Mouse (Mus musculus) midbrain, embryonic 11.5 days (tissue): ENCODE results near the gene Oip5. TPM values are rescaled to one million over a fixed set of nuclear protein-coding genes. Genes with fewer than 3 reads are reported as not detected.
A peak's percentile ranks its signal among the peaks of the same experiment; 100 is the strongest.
"Not testable (repeated sequence)": the region's sequence is repeated elsewhere in the genome, so short reads cannot be mapped to it uniquely, and the experiment has no call there.

Experiments used
- ATAC-seq: fragments of 200-750 bp; cut with Nextera tagmentation; 2 replicates; pipeline ENCODE4 v1.8.0; 2017; ENCODE audit warnings: moderate TSS enrichment, moderate library complexity; ENCODE audit not compliant: low FRiP score
- DNase-seq: peaks from one replicate; pipeline ENCODE4 v3.0.0; 2015; ENCODE audit warnings: low spot score; ENCODE audit errors: missing footprints
- H3K27ac ChIP-seq: fragments of 300-500 bp; sonication (generic); 2 replicates; pipeline ENCODE4 v1.5.1; 2014; ENCODE audit warnings: low read depth, low read length
- H3K27me3 ChIP-seq: fragments of 300-500 bp; sonication (generic); 2 replicates; pipeline ENCODE4 v1.6.1; 2014; ENCODE audit warnings: mild to moderate bottlenecking, low read length, moderate library complexity, mixed read lengths; ENCODE audit not compliant: control insufficient read depth, insufficient read depth
- H3K36me3 ChIP-seq: fragments of 300-500 bp; sonication (generic); 2 replicates; pipeline ENCODE4 v1.6.1; 2014; ENCODE audit warnings: mild to moderate bottlenecking, low read length, moderate library complexity, mixed read lengths; ENCODE audit not compliant: control insufficient read depth, insufficient read depth
- H3K4me1 ChIP-seq: fragments of 300-500 bp; sonication (generic); 2 replicates; pipeline ENCODE4 v1.6.1; 2014; ENCODE audit warnings: low read length; ENCODE audit not compliant: control insufficient read depth, insufficient read depth
- H3K4me2 ChIP-seq: fragments of 300-500 bp; sonication (generic); 2 replicates; pipeline ENCODE4 v1.6.1; 2014; ENCODE audit warnings: mild to moderate bottlenecking, moderate library complexity
- H3K4me3 ChIP-seq: fragments of 300-500 bp; sonication (generic); 2 replicates; pipeline ENCODE4 v1.5.1; 2014; ENCODE audit warnings: low read depth, low read length
- H3K9ac ChIP-seq: fragments of 300-500 bp; sonication (generic); 2 replicates; pipeline ENCODE4 v1.6.1; 2014; ENCODE audit warnings: low read length
- H3K9me3 ChIP-seq: fragments of 300-500 bp; sonication (generic); 2 replicates; pipeline ENCODE4 v1.6.1; 2016; ENCODE audit warnings: low read length; ENCODE audit not compliant: control insufficient read depth
- WGBS: fragments of 180-500 bp; shearing (Covaris S2); extraction: QIAGEN DNeasy Blood & Tissue Kit; methylation state at CpG from one replicate; pipeline ENCODE4 v1.1.7; 2014; 5-methylcytosine and 5-hydroxymethylcytosine counted together
- polyA plus RNA-seq: library from polyadenylated mRNA; unstranded; fragments of >200 nt; fragmentation: Nextera tagmentation; extraction: Ambion mirVana; gene quantifications from 2 replicates; pipeline ENCODE4 v1.2.1, GENCODE M21; 2014

The Oip5 gene
- 38.0 and 38.5 TPM in 2 replicates for polyA plus RNA-seq

GRCm38 (mm10) chr2:119618199-119618982, at the start of gene Oip5, which contains the start of gene Nusap1:
Oip5 (minus strand) TSS chr2:119618469.
Nusap1 (plus strand) TSS chr2:119618298.
- ATAC-seq = peak; percentile 100
- peak within 1 kb of the TSS; percentile 79 for H3K4me3 ChIP-seq

GRCm38 (mm10) chr2:119665744-119666143, 47.5 kb upstream of the Oip5 start:
- H3K27ac ChIP-seq, H3K4me1 ChIP-seq, H3K4me3 ChIP-seq, H3K9ac ChIP-seq, H3K9me3 ChIP-seq, H3K27me3 ChIP-seq, H3K36me3 ChIP-seq, H3K4me2 ChIP-seq, ATAC-seq, DNase-seq: not testable (repeated sequence)
- WGBS = 75% methylated on average over 19 of the region's 23 CpGs

More at GRCm38 (mm10) chr2:119618199-119618982, at the start of gene Oip5, which contains the start of gene Nusap1:
- Histone ChIP-seq H3K9me3 (no peaks in the 10 kb centered on the region), H3K36me3 (no peaks in the 10 kb centered on the region), H3K4me1 (peaks cover 19% of the 10 kb centered on the region), H3K9ac (peak within 1 kb of the TSS; percentile 83), H3K27ac (no peak within 1 kb of the TSS; the same call in 1 of the 2 replicates), H3K27me3 (no peaks in the 10 kb centered on the region), H3K4me2 (peak within 1 kb of the TSS; percentile 79)
- peak; percentile 98 for DNase-seq
- WGBS = under 1% methylated on average over 55 of the region's 55 CpGs

GRCm38 (mm10) chr2:119662220-119663182, 44.2 kb upstream of the Oip5 start, which contains the start of gene Ndufaf1:
Ndufaf1 (minus strand) TSS chr2:119662827.
- Histone ChIP-seq H3K4me2 (peak within 1 kb of the TSS; percentile 67), H3K4me1 (peaks cover 2% of the 10 kb centered on the region; the same call in 1 of the 2 replicates), H3K9me3 (no peaks in the 10 kb centered on the region), H3K9ac (peak within 1 kb of the TSS; percentile 63), H3K27me3 (no peaks in the 10 kb centered on the region), H3K4me3 (peak within 1 kb of the TSS; percentile 58), H3K27ac (no peak within 1 kb of the TSS), H3K36me3 (no peaks in the 10 kb centered on the region)
- ATAC-seq = peak; percentile 63
- 2% methylated on average over 44 of the region's 44 CpGs for WGBS
- DNase-seq = peak; percentile 96

GRCm38 (mm10) chr2:119644254-119644653, 26.0 kb upstream of the Oip5 start:
- Histone ChIP-seq H3K27ac (no peak overlapping the region), H3K4me2 (no peak overlapping the region), H3K27me3 (no peaks in the 10 kb centered on the region), H3K4me3 (no peak overlapping the region), H3K9me3 (no peaks in the 10 kb centered on the region), H3K36me3 (peaks cover 38% of the 10 kb centered on the region), H3K9ac (no peak overlapping the region), H3K4me1 (no peaks in the 10 kb centered on the region)
- DNase-seq (no peak), ATAC-seq (no peak)
- 94% methylated on average over 5 of the region's 5 CpGs for WGBS

- WGBS = 96% methylated on average over 5 of the region's 5 CpGs
- ATAC-seq (no peak), DNase-seq (no peak)
- Histone ChIP-seq H3K36me3 (peaks cover 31% of the 10 kb centered on the region), H3K27ac (no peak overlapping the region), H3K4me3 (no peak overlapping the region), H3K27me3 (no peaks in the 10 kb centered on the region), H3K9me3 (no peaks in the 10 kb centered on the region), H3K4me1 (no peaks in the 10 kb centered on the region), H3K4me2 (no peak overlapping the region), H3K9ac (no peak overlapping the region)
Measured at GRCm38 (mm10) chr2:119641214-119641912, 23.1 kb upstream of the Oip5 start.

- Histone ChIP-seq H3K36me3 (peaks cover 20% of the 10 kb centered on the region), H3K4me3 (no peak overlapping the region), H3K27me3 (no peaks in the 10 kb centered on the region), H3K9ac (no peak overlapping the region), H3K4me1 (no peaks in the 10 kb centered on the region), H3K4me2 (no peak overlapping the region), H3K9me3 (no peaks in the 10 kb centered on the region), H3K27ac (no peak overlapping the region)
- 81% methylated on average over 1 of the region's 1 CpGs for WGBS
- DNase-seq = no peak
- no peak for ATAC-seq
Measured at GRCm38 (mm10) chr2:119636781-119637180, 18.5 kb upstream of the Oip5 start.

GRCm38 (mm10) chr2:119621302-119621701, 3.0 kb upstream of the Oip5 start:
- no peaks in the 10 kb centered on the region for H3K9me3 ChIP-seq
- peaks cover 19% of the 10 kb centered on the region for H3K4me1 ChIP-seq
- H3K27ac ChIP-seq = no peak overlapping the region
- no peak for DNase-seq
- no peak overlapping the region for H3K9ac ChIP-seq
- H3K4me3 ChIP-seq = no peak overlapping the region
- no peak for ATAC-seq
- no peaks in the 10 kb centered on the region for H3K27me3 ChIP-seq
- H3K4me2 ChIP-seq = peak overlapping the region; percentile 14
- peaks cover 2% of the 10 kb centered on the region; the same call in 1 of the 2 replicates for H3K36me3 ChIP-seq
- 93% methylated on average over 2 of the region's 2 CpGs for WGBS

GRCm38 (mm10) chr2:119619002-119619401, 733 bp upstream of the Oip5 start:
- H3K27me3 ChIP-seq, ATAC-seq, H3K36me3 ChIP-seq, DNase-seq, H3K27ac ChIP-seq, H3K9me3 ChIP-seq: not testable (repeated sequence)
- Histone ChIP-seq H3K4me1 (peaks cover 19% of the 10 kb centered on the region), H3K9ac (peak overlapping the region; percentile 53), H3K4me2 (peak overlapping the region; percentile 58), H3K4me3 (peak overlapping the region; percentile 79)
- 19% methylated on average over 6 of the region's 6 CpGs for WGBS
